Mouse (Mus musculus) lung, embryonic 14.5 days (tissue): ENCODE results near the gene Slc22a23. TPM values are rescaled to one million over a fixed set of nuclear protein-coding genes. Genes with fewer than 3 reads are reported as not detected.
A peak's percentile ranks its signal among the peaks of the same experiment; 100 is the strongest.

ENCODE experiments used
- ATAC-seq: fragments of 200-750 bp; cut with Nextera tagmentation; 2 replicates; pipeline ENCODE4 v1.8.0; 2017; ENCODE audit warnings: mild to moderate bottlenecking, moderate TSS enrichment, moderate library complexity; ENCODE audit not compliant: insufficient read depth
- DNase-seq: peaks from one replicate; pipeline ENCODE4 v3.0.0-alpha.2; 2015
- H3K27ac ChIP-seq: fragments of 300-500 bp; sonication (generic); 2 replicates; pipeline ENCODE4 v1.5.1; 2014; ENCODE audit warnings: low read depth, mild to moderate bottlenecking, moderate library complexity
- H3K27me3 ChIP-seq: fragments of 300-500 bp; sonication (generic); 2 replicates; pipeline ENCODE4 v1.6.1; 2014; ENCODE audit warnings: low read length, control low read depth; ENCODE audit not compliant: insufficient read depth
- H3K36me3 ChIP-seq: fragments of 300-500 bp; sonication (generic); 2 replicates; pipeline ENCODE4 v1.6.1; 2014; ENCODE audit warnings: control low read depth; ENCODE audit not compliant: insufficient read depth
- H3K4me1 ChIP-seq: fragments of 300-500 bp; sonication (generic); 2 replicates; pipeline ENCODE4 v1.6.1; 2014; ENCODE audit warnings: antibody characterized with exemption, control low read depth; ENCODE audit not compliant: insufficient read depth
- H3K4me2 ChIP-seq: fragments of 300-500 bp; sonication (generic); 2 replicates; pipeline ENCODE4 v1.6.1; 2014; ENCODE audit warnings: mild to moderate bottlenecking
- H3K4me3 ChIP-seq: fragments of 300-500 bp; sonication (generic); 2 replicates; pipeline ENCODE4 v1.5.1; 2014; ENCODE audit warnings: low read depth, low read length
- H3K9ac ChIP-seq: fragments of 300-500 bp; sonication (generic); 2 replicates; pipeline ENCODE4 v1.6.1; 2014
- H3K9me3 ChIP-seq: fragments of 300-500 bp; sonication (generic); 2 replicates; pipeline ENCODE4 v1.6.1; 2016; ENCODE audit warnings: low read depth, low read length, control low read depth
- CTCF ChIP-seq: IDR thresholded peaks from 2 replicates; pipeline ENCODE4 v1.5.1; 2016; ENCODE audit warnings: antibody characterized with exemption, low read depth
- WGBS: fragments of 180-500 bp; shearing (Covaris S2); extraction: QIAGEN DNeasy Blood & Tissue Kit; methylation state at CpG from one replicate; pipeline ENCODE4 v1.1.7; 2014; 5-methylcytosine and 5-hydroxymethylcytosine counted together
- polyA plus RNA-seq: library from polyadenylated mRNA; unstranded; fragments of >200 nt; fragmentation: Nextera tagmentation; extraction: Ambion mirVana; gene quantifications from 2 replicates; pipeline ENCODE4 v1.2.1, GENCODE M21; 2014

Gene Slc22a23
- polyA plus RNA-seq, 1 experiment from 2014 or later, result 7.5 TPM

DNA sequence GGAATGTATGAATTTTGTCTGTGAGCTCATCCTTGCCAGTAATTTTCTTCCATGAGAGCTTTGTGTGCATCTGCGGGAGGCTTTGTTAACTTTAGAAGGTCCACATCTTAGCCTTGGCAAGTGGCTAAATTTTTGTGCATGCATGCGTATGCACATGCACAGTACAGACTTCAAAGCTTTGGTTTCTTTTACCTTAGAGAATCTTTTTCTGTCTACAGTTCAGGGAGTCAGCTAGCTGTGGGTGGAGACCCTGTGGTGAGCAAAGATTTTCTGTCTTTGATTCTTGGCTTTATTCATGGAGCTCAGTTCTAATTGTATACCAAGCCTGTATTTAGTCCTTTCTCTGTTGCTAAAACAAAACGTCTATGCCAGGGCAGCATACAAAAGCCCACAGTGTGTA is 126.2 kb downstream of the Slc22a23 start:
- Histone ChIP-seq H3K27ac (no peak overlapping the region), H3K4me2 (no peak overlapping the region), H3K4me1 (no peaks in the 10 kb centered on the region), H3K9me3 (no peaks in the 10 kb centered on the region), H3K4me3 (no peak overlapping the region), H3K9ac (no peak overlapping the region), H3K27me3 (no peaks in the 10 kb centered on the region), H3K36me3 (no peaks in the 10 kb centered on the region)
- DNase-seq, result no peak
- 83% methylated on average over 3 of the region's 3 CpGs for WGBS
- TF ChIP-seq CTCF, result no peak
- ATAC-seq, result no peak

DNA sequence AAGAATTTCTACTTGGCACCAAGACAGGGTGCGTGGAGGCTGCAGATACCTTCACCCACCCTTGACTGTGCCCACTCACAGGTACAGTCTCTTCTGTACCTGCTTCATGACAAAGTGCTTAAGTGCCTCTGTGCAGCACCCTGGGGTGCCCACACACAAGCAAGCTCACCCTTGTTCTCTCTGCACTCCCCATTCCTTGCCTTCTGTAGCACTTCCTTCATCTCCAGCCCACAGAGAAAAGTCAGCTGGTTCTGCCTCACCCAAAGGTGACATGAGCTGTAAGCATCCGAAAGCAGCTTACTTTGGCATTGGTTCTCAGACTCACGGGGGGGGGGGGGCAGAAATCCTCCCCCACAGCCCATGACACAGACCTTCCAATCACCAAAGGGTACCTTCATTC is 130.1 kb downstream of the Slc22a23 start:
- Histone ChIP-seq H3K9ac (no peak overlapping the region), H3K27me3 (no peaks in the 10 kb centered on the region), H3K4me3 (no peak overlapping the region), H3K4me1 (no peaks in the 10 kb centered on the region), H3K4me2 (no peak overlapping the region), H3K36me3 (no peaks in the 10 kb centered on the region), H3K9me3 (no peaks in the 10 kb centered on the region), H3K27ac (no peak overlapping the region)
- DNase-seq, result no peak
- 54% methylated on average over 3 of the region's 3 CpGs for WGBS
- ATAC-seq, result no peak
- TF ChIP-seq CTCF, result no peak

DNA sequence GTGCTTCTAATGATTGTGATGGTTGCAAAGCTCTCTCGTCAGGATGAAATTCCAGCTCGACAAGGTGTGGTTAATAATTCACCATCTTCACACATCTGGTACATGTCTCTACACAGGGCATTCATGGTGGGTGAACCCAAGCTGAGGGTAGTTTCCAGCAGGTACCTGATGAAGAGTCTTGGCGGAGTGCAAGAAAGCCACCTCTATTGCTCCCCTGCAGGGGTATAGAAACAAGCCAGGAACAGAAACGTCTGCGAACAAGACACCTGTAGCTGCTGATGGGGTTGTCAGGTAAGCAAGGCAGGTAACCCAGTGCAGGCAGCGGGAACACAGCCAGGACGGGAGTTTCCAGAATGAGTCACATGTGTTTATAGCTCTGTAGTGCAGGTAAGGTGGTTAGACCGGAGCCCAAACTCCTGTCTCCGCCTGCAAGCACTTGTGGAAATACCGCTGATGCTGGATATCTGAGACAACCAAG is 132.2 kb downstream of the Slc22a23 start:
- H3K36me3 ChIP-seq, result no peaks in the 10 kb centered on the region
- peak overlapping the region; percentile 21; the same call in 1 of the 2 replicates for H3K4me2 ChIP-seq
- H3K9ac ChIP-seq, result no peak overlapping the region
- 47% methylated on average over 10 of the region's 10 CpGs for WGBS
- no peaks in the 10 kb centered on the region for H3K9me3 ChIP-seq
- no peaks in the 10 kb centered on the region for H3K27me3 ChIP-seq
- H3K4me3 ChIP-seq, result no peak overlapping the region
- H3K27ac ChIP-seq, result peak overlapping the region; percentile 61
- no peaks in the 10 kb centered on the region for H3K4me1 ChIP-seq
- DNase-seq (peak; percentile 66), ATAC-seq (peak; percentile 58)
- TF ChIP-seq CTCF, result no peak

- Histone ChIP-seq H3K4me2 (no peak overlapping the region), H3K27me3 (no peaks in the 10 kb centered on the region), H3K27ac (no peak overlapping the region), H3K4me3 (no peak overlapping the region), H3K9ac (no peak overlapping the region), H3K9me3 (no peaks in the 10 kb centered on the region), H3K4me1 (no peaks in the 10 kb centered on the region), H3K36me3 (no peaks in the 10 kb centered on the region)
- 56% methylated on average over 4 of the region's 4 CpGs for WGBS
- DNase-seq, result no peak
- ATAC-seq, result no peak
- TF ChIP-seq CTCF, result no peak
These were observed 133.7 kb downstream of the Slc22a23 start for GRCm38 (mm10) chr13:34211261-34211775.

DNA sequence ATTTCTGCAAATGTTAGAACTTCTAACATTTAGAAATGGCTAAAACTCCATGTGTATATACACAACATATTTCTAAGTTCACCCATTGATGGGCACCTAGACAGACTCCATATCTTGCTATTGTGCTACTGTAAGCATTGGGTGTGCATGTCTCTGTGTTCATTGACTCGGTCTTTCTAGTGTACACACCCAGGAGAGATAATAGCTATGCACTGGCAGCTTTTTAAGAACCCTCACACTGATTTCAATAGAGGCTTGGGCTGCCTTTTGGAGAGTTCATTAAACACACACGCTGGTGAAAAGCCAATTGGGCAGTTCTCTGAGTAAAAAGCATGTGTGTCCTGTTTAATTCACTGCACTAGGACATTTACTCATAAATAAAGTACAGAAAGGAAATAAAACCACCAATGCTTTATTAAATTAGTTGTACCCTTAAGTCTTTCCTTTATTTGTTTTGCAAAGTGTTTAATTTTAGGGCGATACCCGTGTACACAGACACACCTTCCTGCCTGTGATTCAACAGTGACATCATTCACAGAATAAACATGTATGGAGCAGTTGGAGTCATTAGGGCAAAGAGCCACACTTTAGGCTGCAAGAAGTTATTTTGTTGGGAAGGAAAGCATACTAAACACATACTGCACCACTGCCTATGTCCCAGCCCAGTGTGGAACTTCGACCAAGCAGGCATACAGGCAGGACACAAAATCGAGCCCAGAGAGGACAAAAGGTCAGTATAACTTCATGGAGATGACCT is 137.1 kb downstream of the Slc22a23 start:
- Histone ChIP-seq H3K27me3 (no peaks in the 10 kb centered on the region), H3K4me3 (no peak overlapping the region), H3K9me3 (no peaks in the 10 kb centered on the region), H3K36me3 (no peaks in the 10 kb centered on the region), H3K9ac (no peak overlapping the region), H3K4me1 (no peaks in the 10 kb centered on the region), H3K27ac (no peak overlapping the region), H3K4me2 (no peak overlapping the region)
- peak; percentile 26 for DNase-seq
- peak; percentile 54 for ATAC-seq
- 61% methylated on average over 6 of the region's 6 CpGs for WGBS
- TF ChIP-seq CTCF, result no peak

- Histone ChIP-seq H3K27ac (no peak overlapping the region), H3K4me1 (no peaks in the 10 kb centered on the region), H3K36me3 (no peaks in the 10 kb centered on the region), H3K4me3 (no peak overlapping the region), H3K4me2 (no peak overlapping the region), H3K27me3 (no peaks in the 10 kb centered on the region), H3K9me3 (no peaks in the 10 kb centered on the region), H3K9ac (no peak overlapping the region)
- no peak for DNase-seq
- TF ChIP-seq CTCF, result no peak
- no peak for ATAC-seq
- WGBS, result 86% methylated on average over 3 of the region's 3 CpGs
These were observed 139.8 kb downstream of the Slc22a23 start for GRCm38 (mm10) chr13:34205216-34205615.

DNA sequence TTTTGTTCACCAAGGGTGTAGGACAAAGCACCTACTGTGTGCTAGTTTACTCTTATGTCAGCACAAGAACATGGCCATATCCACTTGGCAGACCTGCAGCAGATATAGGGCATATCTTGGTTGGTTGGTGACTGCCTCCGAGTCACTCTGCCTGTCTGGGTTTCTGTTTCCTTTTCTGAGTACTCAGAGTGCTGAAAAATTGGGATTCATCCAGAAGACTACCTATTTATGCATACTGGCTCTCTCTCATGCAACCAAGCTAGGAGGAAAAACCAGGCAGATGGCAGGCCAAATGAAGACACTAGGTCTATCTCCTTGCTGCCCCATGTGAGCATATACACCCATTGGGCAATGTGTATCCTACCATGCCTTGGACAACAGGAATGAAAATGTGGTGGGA is 149.3 kb downstream of the Slc22a23 start:
- 91% methylated on average over 1 of the region's 1 CpGs for WGBS
- no peak for DNase-seq
- no peaks in the 10 kb centered on the region for H3K4me1 ChIP-seq

More for the DNA sequence above, 149.3 kb downstream of the Slc22a23 start:
- TF ChIP-seq CTCF, result no peak
- Histone ChIP-seq H3K27me3 (no peaks in the 10 kb centered on the region), H3K27ac (no peak overlapping the region), H3K4me3 (no peak overlapping the region), H3K9ac (no peak overlapping the region), H3K36me3 (no peaks in the 10 kb centered on the region), H3K9me3 (no peaks in the 10 kb centered on the region), H3K4me2 (no peak overlapping the region)
- no peak for ATAC-seq
